Mouse (Mus musculus) right cerebral cortex, postnatal 4 days (tissue): Measurements from ENCODE around the gene Tmem14c.
A peak's percentile ranks its signal among the peaks of the same experiment; 100 is the strongest.
"Not testable (repeated sequence)": the region's sequence is repeated elsewhere in the genome, so short reads cannot be mapped to it uniquely, and the experiment has no call there.

Experiments used
- DNase-seq: peaks from one replicate; pipeline ENCODE4 v3.0.0-alpha.2; 2022

Tmem14c gene

GRCm38 (mm10) chr13:41015829-41016634 is at the start of gene Tmem14c:
Tmem14c (plus strand) TSS chr13:41016292.
- DNase-seq = peak; percentile 85

GRCm38 (mm10) chr13:40967609-40968008 is 48.5 kb upstream of the Tmem14c start:
- DNase-seq = no peak

- DNase-seq = no peak
Measured at GRCm38 (mm10) chr13:40968564-40968963, 47.5 kb upstream of the Tmem14c start.

GRCm38 (mm10) chr13:40969761-40970390 is 46.2 kb upstream of the Tmem14c start:
- no peak for DNase-seq

- no peak for DNase-seq
Measured at GRCm38 (mm10) chr13:40971261-40971660, 44.8 kb upstream of the Tmem14c start.

GRCm38 (mm10) chr13:40971831-40972230 is 44.3 kb upstream of the Tmem14c start:
- no peak for DNase-seq

- DNase-seq = no peak
Measured at GRCm38 (mm10) chr13:40972976-40973375, 43.1 kb upstream of the Tmem14c start.

- DNase-seq = peak; percentile 7
Measured at GRCm38 (mm10) chr13:40977609-40978008, 38.5 kb upstream of the Tmem14c start.

- no peak for DNase-seq
Measured at GRCm38 (mm10) chr13:40978652-40979051, 37.4 kb upstream of the Tmem14c start.

GRCm38 (mm10) chr13:40979321-40979720 is 36.8 kb upstream of the Tmem14c start:
- DNase-seq = no peak

- no peak for DNase-seq
Measured at GRCm38 (mm10) chr13:40982759-40983158, 33.3 kb upstream of the Tmem14c start.

- DNase-seq = no peak
Measured at GRCm38 (mm10) chr13:40986081-40986480, 30.0 kb upstream of the Tmem14c start.

- not testable (repeated sequence) for DNase-seq
Measured at GRCm38 (mm10) chr13:40987608-40988303, 28.3 kb upstream of the Tmem14c start.

- no peak for DNase-seq
Measured at GRCm38 (mm10) chr13:40988418-40988817, 27.7 kb upstream of the Tmem14c start.

- no peak for DNase-seq
Measured at GRCm38 (mm10) chr13:40994487-40995263, 21.4 kb upstream of the Tmem14c start.

- not testable (repeated sequence) for DNase-seq
Measured at GRCm38 (mm10) chr13:40998537-40998936, 17.6 kb upstream of the Tmem14c start.

- peak; percentile 52 for DNase-seq
Measured at GRCm38 (mm10) chr13:41000140-41000925, 15.8 kb upstream of the Tmem14c start.

GRCm38 (mm10) chr13:41000926-41001639 is 15.0 kb upstream of the Tmem14c start, which contains the start of gene Pak1ip1:
Pak1ip1 (plus strand) TSS chr13:41001023.
- DNase-seq = peak; percentile 93

- DNase-seq = no peak
Measured at GRCm38 (mm10) chr13:41002001-41002400, 14.1 kb upstream of the Tmem14c start.

GRCm38 (mm10) chr13:41006244-41006643 is 9.8 kb upstream of the Tmem14c start:
- DNase-seq = no peak

- DNase-seq = no peak
Measured at GRCm38 (mm10) chr13:41008271-41008670, 7.8 kb upstream of the Tmem14c start.
